Comparison of ENCODE assay signal across 8 mouse cellular contexts in genomic region chr11:78165761-78166109, GRCm38 (mm10). TPM values are rescaled to one million over a fixed set of nuclear protein-coding genes. Genes with fewer than 3 reads are reported as not detected.
DNase-seq lines count a peak whose midpoint lies in the region; ATAC-seq and TF ChIP-seq lines count a peak whose summit lies in the region.

No protein-coding gene starts in this region.

- peak overlapping the region; percentile 95 for H3K4me2 ChIP-seq in intestine, embryonic 15.5 days (replicated peaks)
- peak overlapping the region; percentile 100 for H3K4me2 ChIP-seq in liver, postnatal 0 days (ENCODE audit: low read depth, low read length)
- peak overlapping the region; percentile 62 for H3K4me2 ChIP-seq in neural tube, embryonic 14.5 days (ENCODE audit: low read depth, low read length)

- H3K4me1 ChIP-seq in E14TG2a.4 (replicated peaks; ENCODE audit: low read depth, low read length), result peaks cover 85% of the 10 kb centered on the region
- H3K4me1 ChIP-seq in erythroblast, embryonic 14.5 days (ENCODE audit: control insufficient read depth), result peaks cover 98% of the 10 kb centered on the region
- peaks cover 48% of the 10 kb centered on the region for H3K4me1 ChIP-seq in intestine, embryonic 15.5 days (replicated peaks)
- H3K4me1 ChIP-seq in liver, postnatal 0 days (ENCODE audit: insufficient read depth), result peaks cover 53% of the 10 kb centered on the region
- H3K4me1 ChIP-seq in neural tube, embryonic 14.5 days (ENCODE audit: control insufficient read depth, insufficient read depth, low read length), result peaks cover 27% of the 10 kb centered on the region

- peak overlapping the region; percentile 97 for H3K27ac ChIP-seq in intestine, embryonic 15.5 days
- H3K27ac ChIP-seq in liver, postnatal 0 days (ENCODE audit: low read depth), result peak overlapping the region; percentile 90
- peak overlapping the region; percentile 98 for H3K27ac ChIP-seq in neural tube, embryonic 14.5 days (ENCODE audit: low read depth, low read length)

- H3K9me3 ChIP-seq in E14TG2a.4 (ENCODE audit: low read length), result no peaks in the 10 kb centered on the region
- H3K9me3 ChIP-seq in erythroblast, embryonic 14.5 days (ENCODE audit: control insufficient read depth, low read length), result no peaks in the 10 kb centered on the region
- no peaks in the 10 kb centered on the region for H3K9me3 ChIP-seq in intestine, embryonic 15.5 days
- H3K9me3 ChIP-seq in liver, postnatal 0 days (ENCODE audit: low read length), result no peaks in the 10 kb centered on the region
- no peaks in the 10 kb centered on the region for H3K9me3 ChIP-seq in neural tube, embryonic 14.5 days (ENCODE audit: control insufficient read depth, low read length)

- TF ChIP-seq EP300 in liver, postnatal 0 days (IDR thresholded peaks at IDR 0.05; ENCODE audit: low read depth), result no peak

- H3K9ac ChIP-seq in intestine, embryonic 15.5 days, result peak overlapping the region; percentile 93
- peak overlapping the region; percentile 87 for H3K9ac ChIP-seq in liver, postnatal 0 days (replicated peaks)
- H3K9ac ChIP-seq in neural tube, embryonic 14.5 days (replicated peaks; ENCODE audit: low read depth, low read length), result peak overlapping the region; percentile 97

- TF ChIP-seq CTCF in E14TG2a.4 (conservative IDR thresholded peaks at IDR 0.05; ENCODE audit: low read length), result no peak
- no peak for TF ChIP-seq CTCF in liver, postnatal 0 days (IDR thresholded peaks at IDR 0.05; ENCODE audit: low read depth)

- peak; percentile 52 for ATAC-seq in intestine, embryonic 15.5 days
- ATAC-seq in liver, postnatal 0 days, result peak; percentile 49
- ATAC-seq in neural tube, embryonic 14.5 days (ENCODE audit: low read depth), result peak; percentile 20

- H3K4me3 ChIP-seq in E14TG2a.4 (replicated peaks; ENCODE audit: low read length), result peak overlapping the region; percentile 98
- peak overlapping the region; percentile 90 for H3K4me3 ChIP-seq in erythroblast, embryonic 14.5 days (replicated peaks)
- peak overlapping the region; percentile 83 for H3K4me3 ChIP-seq in intestine, embryonic 15.5 days (replicated peaks)
- peak overlapping the region; percentile 96 for H3K4me3 ChIP-seq in liver, postnatal 0 days (ENCODE audit: low read depth, low read length)
- peak overlapping the region; percentile 85 for H3K4me3 ChIP-seq in neural tube, embryonic 14.5 days (ENCODE audit: low read depth, low read length)

- no peaks in the 10 kb centered on the region for H3K27me3 ChIP-seq in E14TG2a.4 (ENCODE audit: insufficient read depth, low read length)
- no peaks in the 10 kb centered on the region for H3K27me3 ChIP-seq in erythroblast, embryonic 14.5 days (ENCODE audit: control insufficient read depth)
- no peaks in the 10 kb centered on the region for H3K27me3 ChIP-seq in intestine, embryonic 15.5 days (replicated peaks)
- no peaks in the 10 kb centered on the region for H3K27me3 ChIP-seq in liver, postnatal 0 days (ENCODE audit: insufficient read depth, low read length)
- H3K27me3 ChIP-seq in neural tube, embryonic 14.5 days (ENCODE audit: control insufficient read depth, insufficient read depth, low read length), result no peaks in the 10 kb centered on the region

- peak; percentile 65 for DNase-seq in gastrocnemius, postnatal 10 days
- no peak for DNase-seq in gastrocnemius, adult 18-20 months (ENCODE audit: low spot score)
- DNase-seq in liver, postnatal 0 days, result no peak
- no peak for DNase-seq in thymus, adult 18-20 months

- peaks cover 39% of the 10 kb centered on the region for H3K36me3 ChIP-seq in E14TG2a.4 (ENCODE audit: insufficient read depth, low read length)
- H3K36me3 ChIP-seq in erythroblast, embryonic 14.5 days (ENCODE audit: control insufficient read depth), result peaks cover 58% of the 10 kb centered on the region
- H3K36me3 ChIP-seq in intestine, embryonic 15.5 days, result peaks cover 13% of the 10 kb centered on the region
- peaks cover 16% of the 10 kb centered on the region for H3K36me3 ChIP-seq in liver, postnatal 0 days (replicated peaks; ENCODE audit: insufficient read depth, low read length)
- peaks cover 13% of the 10 kb centered on the region for H3K36me3 ChIP-seq in neural tube, embryonic 14.5 days (ENCODE audit: control insufficient read depth, insufficient read depth, low read length)

- WGBS in intestine, embryonic 15.5 days, result 2% methylated on average over 16 of the region's 16 CpGs
- 2% methylated on average over 16 of the region's 16 CpGs for WGBS in liver, postnatal 0 days (ENCODE audit: insufficient replicate concordance)
- WGBS in neural tube, embryonic 14.5 days, result 3% methylated on average over 16 of the region's 16 CpGs

RNA-seq across cellular contexts. Expression of gene Traf4, which starts 0.3 kb away (rescaled TPM):
- total RNA-seq in gastrocnemius, postnatal 10 days (2021), result 10 to 100 TPM; 15.7 to 22.6 TPM
- total RNA-seq in gastrocnemius, adult 18-20 months (2021), result 1 to 10 TPM; 2.0 to 2.2 TPM
- 7.2 and 9.4 TPM in 2 replicates for polyA plus RNA-seq in erythroblast, embryonic 14.5 days (2012)
- 74.7 and 77.2 TPM in 2 replicates for polyA plus RNA-seq in intestine, embryonic 15.5 days (2015; fragmentation: Nextera tagmentation; extraction: Ambion mirVana)
- polyA plus RNA-seq in liver, postnatal 0 days (2015; fragmentation: Nextera tagmentation; extraction: Ambion mirVana), result 15.3 and 18.9 TPM in 2 replicates
- 56.5 and 77.9 TPM in 2 replicates for polyA plus RNA-seq in neural tube, embryonic 14.5 days (2014; fragmentation: Nextera tagmentation; extraction: Ambion mirVana)

RNA-seq across cellular contexts. Expression of gene Nek8, which starts 10.7 kb away (rescaled TPM):
- 1 to 10 TPM; 3.1 to 3.7 TPM for total RNA-seq in gastrocnemius, postnatal 10 days (2021)
- under 1 TPM; 0.37 to 0.50 TPM for total RNA-seq in gastrocnemius, adult 18-20 months (2021)
- 1.7 and 2.0 TPM in 2 replicates for polyA plus RNA-seq in erythroblast, embryonic 14.5 days (2012)
- polyA plus RNA-seq in intestine, embryonic 15.5 days (2015; fragmentation: Nextera tagmentation; extraction: Ambion mirVana), result 14.4 and 17.1 TPM in 2 replicates
- polyA plus RNA-seq in liver, postnatal 0 days (2015; fragmentation: Nextera tagmentation; extraction: Ambion mirVana), result 4.9 and 5.4 TPM in 2 replicates
- polyA plus RNA-seq in neural tube, embryonic 14.5 days (2014; fragmentation: Nextera tagmentation; extraction: Ambion mirVana), result 3.9 and 6.1 TPM in 2 replicates

RNA-seq across cellular contexts. Expression of gene Tlcd1, which starts 10.8 kb away (rescaled TPM):
- 10 to 100 TPM in 1 of 2 experiments, 1 to 10 TPM in 1; 7.4 to 11.9 TPM for total RNA-seq in gastrocnemius, postnatal 10 days (2021)
- 1 to 10 TPM; 1.5 to 2.2 TPM for total RNA-seq in gastrocnemius, adult 18-20 months (2021)
- 91.9 and 97.7 TPM in 2 replicates for polyA plus RNA-seq in erythroblast, embryonic 14.5 days (2012)
- polyA plus RNA-seq in intestine, embryonic 15.5 days (2015; fragmentation: Nextera tagmentation; extraction: Ambion mirVana), result 39.1 and 39.8 TPM in 2 replicates
- 38.2 and 40.3 TPM in 2 replicates for polyA plus RNA-seq in liver, postnatal 0 days (2015; fragmentation: Nextera tagmentation; extraction: Ambion mirVana)
- 14.6 and 16.7 TPM in 2 replicates for polyA plus RNA-seq in neural tube, embryonic 14.5 days (2014; fragmentation: Nextera tagmentation; extraction: Ambion mirVana)

RNA-seq across cellular contexts. Expression of gene Rpl23a, which starts 17.6 kb away (rescaled TPM):
- total RNA-seq in gastrocnemius, postnatal 10 days (2021), result 1,000 to 10,000 TPM; 1,328 to 1,362 TPM
- total RNA-seq in gastrocnemius, adult 18-20 months (2021), result 100 to 1,000 TPM; 845 to 889 TPM
- 168 and 429 TPM in 2 replicates for polyA plus RNA-seq in erythroblast, embryonic 14.5 days (2012)
- 1,310 and 1,463 TPM in 2 replicates for polyA plus RNA-seq in intestine, embryonic 15.5 days (2015; fragmentation: Nextera tagmentation; extraction: Ambion mirVana)
- polyA plus RNA-seq in liver, postnatal 0 days (2015; fragmentation: Nextera tagmentation; extraction: Ambion mirVana), result 732 and 758 TPM in 2 replicates
- polyA plus RNA-seq in neural tube, embryonic 14.5 days (2014; fragmentation: Nextera tagmentation; extraction: Ambion mirVana), result 906 and 951 TPM in 2 replicates

RNA-seq across cellular contexts. Expression of gene Rab34, which starts 22.5 kb away (rescaled TPM):
- total RNA-seq in gastrocnemius, postnatal 10 days (2021), result 10 to 100 TPM; 21.7 to 25.4 TPM
- total RNA-seq in gastrocnemius, adult 18-20 months (2021), result 1 to 10 TPM; 2.5 to 3.5 TPM
- 0.13 and 0.26 TPM in 2 replicates for polyA plus RNA-seq in erythroblast, embryonic 14.5 days (2012)
- 87.9 and 91.4 TPM in 2 replicates for polyA plus RNA-seq in intestine, embryonic 15.5 days (2015; fragmentation: Nextera tagmentation; extraction: Ambion mirVana)
- polyA plus RNA-seq in liver, postnatal 0 days (2015; fragmentation: Nextera tagmentation; extraction: Ambion mirVana), result 26.6 and 28.9 TPM in 2 replicates
- polyA plus RNA-seq in neural tube, embryonic 14.5 days (2014; fragmentation: Nextera tagmentation; extraction: Ambion mirVana), result 61.5 and 63.9 TPM in 2 replicates
